Mouse (Mus musculus): ENCODE measurements around the gene Cul9.
A peak's percentile ranks its signal among the peaks of the same experiment; 100 is the strongest.

Cul9 gene

DNA sequence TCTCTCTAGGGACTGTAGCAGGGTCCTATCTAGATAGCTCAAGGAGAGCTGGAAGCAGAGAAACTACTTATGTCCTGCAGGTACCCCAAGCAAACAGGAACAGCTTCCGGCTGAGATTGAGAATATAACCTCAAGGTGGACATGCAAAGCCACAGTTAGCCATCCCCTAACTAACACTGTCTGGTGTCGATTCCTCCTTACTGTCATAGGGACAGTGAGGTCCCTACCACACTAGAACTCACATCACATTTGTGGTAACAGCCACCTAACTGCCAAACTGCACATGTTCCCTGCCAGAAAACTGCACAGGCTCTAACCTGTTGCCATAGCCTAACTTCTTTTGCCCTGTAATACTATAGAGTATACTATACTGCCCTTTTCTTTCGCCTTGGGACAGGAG lies 7.7 kb upstream of the Cul9 start:
- no peak for DNase-seq (ENCODE audit: extremely low read depth, insufficient read length, low spot score)

GRCm38 (mm10) chr17:46553469-46553868 lies 7.3 kb upstream of the Cul9 start:
- DNase-seq (ENCODE audit: extremely low read depth, insufficient read length, low spot score): no peak

GRCm38 (mm10) chr17:46552841-46553423 lies 6.7 kb upstream of the Cul9 start:
- peak; percentile 93 for DNase-seq (ENCODE audit: extremely low read depth, insufficient read length, low spot score)

DNA sequence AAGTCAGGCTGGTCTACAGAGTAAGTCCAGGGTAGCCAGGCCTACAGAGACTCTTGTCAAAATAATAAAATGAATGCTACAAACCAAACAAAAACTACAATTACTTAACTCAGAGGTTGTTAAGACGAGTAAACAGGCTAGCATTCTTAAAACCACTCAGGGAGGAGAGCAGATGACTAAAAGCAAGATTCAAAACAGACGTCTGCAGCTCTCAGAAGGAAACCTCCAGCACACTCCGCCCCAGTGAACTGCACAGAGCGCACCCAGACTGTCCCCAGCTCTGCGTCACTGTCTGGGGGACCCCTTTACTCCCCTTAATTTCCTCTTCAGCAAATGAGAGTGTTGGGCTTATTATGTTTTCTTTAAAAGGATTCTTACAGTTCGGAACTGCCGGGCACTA lies 6.0 kb upstream of the Cul9 start:
- DNase-seq (ENCODE audit: extremely low read depth, insufficient read length, low spot score): no peak

DNA sequence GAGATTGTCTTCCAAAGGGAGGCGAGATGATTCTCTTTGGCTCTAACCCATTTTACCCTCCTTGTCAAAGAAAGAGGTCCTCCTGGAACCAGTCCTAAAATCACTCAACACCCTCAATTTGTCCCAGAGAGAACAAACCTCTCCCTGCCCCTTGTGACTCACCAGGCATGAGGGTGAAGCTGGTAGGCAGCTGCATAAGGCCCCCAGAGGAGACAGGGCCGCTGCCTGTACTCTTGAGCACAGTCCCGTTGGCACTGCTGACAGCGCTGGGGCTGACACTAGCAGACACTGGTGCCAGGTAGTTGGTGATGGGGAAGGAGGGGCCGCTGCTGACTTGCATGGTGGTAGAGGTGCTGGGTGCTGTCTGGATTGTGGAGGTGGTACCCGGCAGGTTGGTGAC lies 5.2 kb upstream of the Cul9 start:
- no peak for DNase-seq (ENCODE audit: extremely low read depth, insufficient read length, low spot score)

- no peak for DNase-seq (ENCODE audit: extremely low read depth, insufficient read length, low spot score)
Observed at GRCm38 (mm10) chr17:46550904-46551303, 4.7 kb upstream of the Cul9 start.

DNA sequence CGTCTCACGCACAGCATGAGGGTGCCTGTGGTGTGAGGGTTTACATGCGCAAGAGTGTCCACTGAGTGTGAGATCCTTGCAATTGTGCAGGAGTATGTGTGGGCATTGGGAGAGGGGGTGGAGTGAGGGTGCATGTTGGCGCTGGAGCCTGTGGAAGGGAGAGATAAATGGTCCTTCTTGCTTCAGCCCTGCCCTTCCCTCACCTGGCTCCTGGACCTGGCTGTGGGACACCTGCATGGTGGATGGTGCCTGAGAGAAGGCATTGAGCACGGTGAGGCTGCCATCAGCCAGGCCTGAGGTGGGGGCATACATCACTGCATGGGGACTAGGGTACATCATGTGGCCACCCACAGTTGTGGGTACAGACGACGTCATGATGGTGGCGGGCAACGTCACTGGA lies 3.5 kb upstream of the Cul9 start:
- DNase-seq (ENCODE audit: extremely low read depth, insufficient read length, low spot score): no peak

- peak; percentile 45 for DNase-seq (ENCODE audit: extremely low read depth, insufficient read length, low spot score)
Observed at GRCm38 (mm10) chr17:46549193-46549592, 3.0 kb upstream of the Cul9 start.

DNA sequence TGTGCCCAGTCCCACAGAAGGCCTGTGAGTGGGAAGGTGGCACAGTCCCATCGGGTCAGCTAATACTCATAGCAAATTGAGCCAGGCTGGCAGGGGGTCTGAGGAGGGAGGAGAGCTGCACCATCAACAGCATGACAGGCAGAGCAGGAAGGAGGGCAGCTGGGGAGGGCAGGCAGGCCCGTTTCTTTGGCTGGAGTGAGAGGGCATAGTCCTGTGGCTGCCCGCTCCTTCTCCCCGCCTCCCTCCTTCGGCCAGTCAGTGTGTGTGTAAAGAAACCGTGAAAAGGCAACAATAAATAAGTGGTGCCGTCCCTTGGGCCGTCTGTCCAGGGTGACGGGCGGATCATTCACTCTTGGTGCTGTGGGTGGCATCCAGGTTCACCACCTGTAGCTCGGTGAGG lies 2.6 kb upstream of the Cul9 start:
- no peak for DNase-seq (ENCODE audit: extremely low read depth, insufficient read length, low spot score)

GRCm38 (mm10) chr17:46547923-46548322 lies 1.7 kb upstream of the Cul9 start:
- DNase-seq (ENCODE audit: extremely low read depth, insufficient read length, low spot score): no peak

DNA sequence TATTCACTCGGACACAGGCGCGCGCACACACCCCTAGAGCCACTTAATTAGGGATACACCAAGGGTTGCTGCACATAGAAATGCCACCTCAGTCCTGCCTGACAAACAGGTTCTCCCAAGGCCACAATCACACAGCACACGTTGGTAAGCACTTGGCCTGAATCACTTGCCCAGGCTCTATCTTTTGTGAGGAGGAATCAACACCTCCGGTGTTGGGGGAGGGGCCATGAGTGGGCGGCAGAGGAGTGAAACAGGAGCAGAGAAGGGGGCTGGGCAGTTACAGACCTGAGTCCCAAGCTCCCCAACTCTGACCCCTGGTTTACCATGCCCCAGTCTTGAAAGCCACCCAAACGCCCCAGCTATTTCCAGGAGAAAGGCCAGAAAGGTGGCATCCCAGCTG lies 807 bp upstream of the Cul9 start:
- no peak for DNase-seq (ENCODE audit: extremely low read depth, insufficient read length, low spot score)

DNA sequence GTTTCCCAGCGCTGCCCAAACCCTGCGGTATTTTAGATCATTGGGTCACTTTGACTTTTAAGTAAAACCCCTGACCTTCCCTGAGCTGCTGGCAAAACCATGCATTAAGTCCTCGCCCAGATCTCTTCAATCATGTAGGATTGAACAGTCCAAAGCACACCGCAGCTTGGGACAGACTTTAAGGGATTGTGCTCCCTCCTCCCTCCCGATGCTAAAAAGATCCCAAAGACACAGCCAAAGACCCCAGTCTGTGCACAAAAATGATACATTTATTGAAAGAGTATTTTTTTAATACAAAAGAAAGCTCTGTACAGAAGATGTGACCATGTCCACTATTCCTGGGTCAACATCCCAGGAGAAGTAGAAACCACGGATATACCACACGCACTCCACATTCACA lies 403 bp upstream of the Cul9 start:
- no peak for DNase-seq (ENCODE audit: extremely low read depth, insufficient read length, low spot score)

DNA sequence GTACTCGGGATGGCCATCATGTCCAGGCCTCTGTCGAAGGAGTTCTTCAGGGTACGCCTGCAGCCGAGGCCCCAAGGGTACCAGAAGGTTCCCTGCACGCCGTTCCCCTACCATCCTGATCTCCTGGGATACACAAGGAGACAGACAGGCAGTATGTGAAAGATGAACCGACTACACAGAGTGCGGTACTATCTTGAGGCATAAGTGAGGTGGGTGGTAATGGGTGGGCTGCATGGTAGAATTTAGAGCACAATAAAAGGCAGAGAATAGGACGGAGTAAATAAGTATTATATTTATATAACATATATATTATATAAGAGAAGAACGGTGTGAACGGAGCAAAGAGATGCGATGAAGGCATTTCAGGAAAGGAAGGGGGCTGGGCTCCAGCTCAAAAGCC lies 2.5 kb downstream of the Cul9 start:
- no peak for DNase-seq (ENCODE audit: extremely low read depth, insufficient read length, low spot score)

- peak; percentile 61 for DNase-seq (ENCODE audit: extremely low read depth, insufficient read length, low spot score)
Observed at GRCm38 (mm10) chr17:46525579-46526307, 20.4 kb downstream of the Cul9 start.

DNA sequence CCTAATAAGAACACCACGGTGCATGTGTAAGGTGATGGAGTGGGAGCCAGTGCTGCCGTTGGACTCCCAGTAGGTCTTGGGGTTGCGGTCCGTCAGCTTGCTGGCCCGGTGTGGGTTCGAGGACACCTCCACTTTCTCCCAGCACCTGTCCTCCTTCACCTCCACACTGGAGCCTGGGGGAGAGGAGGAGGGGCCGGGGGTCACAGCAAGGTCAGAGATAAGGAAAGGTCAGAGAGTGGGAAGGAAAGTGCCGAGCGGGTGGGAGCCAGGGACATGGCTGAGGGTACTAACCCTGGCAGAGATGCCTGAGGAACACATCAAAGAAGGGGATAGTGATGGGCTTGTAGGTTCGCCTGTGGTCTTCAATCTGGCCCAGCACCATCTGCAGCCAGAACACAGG lies 21.1 kb downstream of the Cul9 start:
- DNase-seq (ENCODE audit: extremely low read depth, insufficient read length, low spot score): no peak

- DNase-seq (ENCODE audit: extremely low read depth, insufficient read length, low spot score): no peak
Observed at GRCm38 (mm10) chr17:46521963-46522668, 24.1 kb downstream of the Cul9 start.

DNA sequence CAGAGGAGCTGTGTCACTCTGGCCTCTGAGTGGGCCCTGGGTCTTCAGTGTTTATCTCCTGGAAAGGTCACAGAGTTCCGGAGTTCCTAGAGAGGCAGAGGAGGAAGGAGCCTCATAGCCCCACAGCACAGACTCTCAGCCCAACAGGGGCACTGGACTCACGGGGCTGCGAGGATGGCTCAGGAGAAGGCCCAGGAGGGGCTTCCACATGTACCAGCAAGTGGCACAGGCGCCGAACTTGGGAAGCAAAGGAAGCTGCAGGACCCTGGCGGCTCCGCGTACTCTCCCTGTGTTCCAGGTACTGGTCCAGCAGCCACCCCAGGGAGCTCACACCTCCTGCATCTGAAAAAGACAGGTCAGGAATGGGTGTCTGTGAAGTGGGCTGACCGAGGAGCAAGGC lies 25.0 kb downstream of the Cul9 start:
- DNase-seq (ENCODE audit: extremely low read depth, insufficient read length, low spot score): no peak

- no peak for DNase-seq (ENCODE audit: extremely low read depth, insufficient read length, low spot score)
Observed at GRCm38 (mm10) chr17:46520385-46520979, 25.7 kb downstream of the Cul9 start.

GRCm38 (mm10) chr17:46519971-46520370 lies 26.2 kb downstream of the Cul9 start:
- DNase-seq (ENCODE audit: extremely low read depth, insufficient read length, low spot score): no peak

DNA sequence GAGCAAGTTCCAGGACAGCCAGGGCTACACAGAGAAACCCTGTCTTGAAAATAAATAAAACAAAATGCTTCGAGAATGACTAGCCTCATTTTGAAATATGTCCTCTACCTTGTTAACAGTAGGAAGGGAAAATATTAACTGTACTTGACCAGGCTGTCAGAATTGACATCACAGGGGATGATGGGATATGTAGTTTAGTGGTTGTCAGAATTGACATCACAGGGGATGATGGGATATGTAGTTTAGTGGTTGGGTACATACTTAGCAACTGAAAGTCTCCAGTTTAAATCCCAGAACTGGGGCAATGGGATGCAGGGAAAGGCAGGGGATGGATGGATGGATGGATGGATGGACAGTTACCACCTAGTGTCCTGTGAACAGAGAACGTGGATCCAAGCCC lies 32.9 kb downstream of the Cul9 start:
- no peak for DNase-seq (ENCODE audit: extremely low read depth, insufficient read length, low spot score)

DNA sequence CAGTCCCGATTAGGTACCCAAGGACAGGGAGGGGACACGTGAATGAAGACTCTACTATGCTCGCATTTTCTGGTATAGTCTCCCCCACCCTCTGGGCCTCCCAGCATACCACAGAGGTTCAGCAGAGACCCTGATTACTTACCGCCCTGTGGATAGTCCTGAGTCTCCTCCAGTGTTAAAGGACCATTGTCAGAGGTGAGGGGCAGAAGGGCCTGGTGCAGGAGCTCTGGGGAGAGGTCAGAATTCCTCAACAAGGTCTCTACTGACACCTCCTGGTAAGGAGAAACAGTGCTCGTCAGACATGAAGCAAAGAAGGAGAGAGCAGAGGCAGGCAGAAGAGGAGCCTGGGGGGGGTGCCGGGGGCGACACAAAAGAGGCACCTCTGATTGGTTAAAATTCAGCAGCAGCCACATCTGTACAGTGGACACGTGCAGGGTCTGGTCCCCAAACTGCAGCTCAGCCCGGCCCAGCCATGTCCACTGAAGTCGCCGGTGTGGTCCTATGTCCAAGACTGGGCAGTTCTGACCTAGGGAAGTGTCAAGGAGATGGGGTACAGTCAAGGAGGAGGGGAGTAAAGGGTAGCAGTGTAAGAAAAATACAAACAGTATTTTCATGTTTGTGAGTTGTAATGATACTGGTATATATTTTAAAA lies 35.0 kb downstream of the Cul9 start:
- no peak for DNase-seq (ENCODE audit: extremely low read depth, insufficient read length, low spot score)
